Mouse (Mus musculus) lung, adult 2 months (tissue): ENCODE results near the gene Sbsn.
"Not testable (repeated sequence)": the region's sequence is repeated elsewhere in the genome, so short reads cannot be mapped to it uniquely, and the experiment has no call there.

ENCODE experiments used
- CTCF ChIP-seq: fragments of 200-500 bp; IDR thresholded peaks from 2 replicates; pipeline ENCODE4 v1.5.1; 2011; ENCODE audit warnings: mild to moderate bottlenecking, low read length, control low read depth; ENCODE audit not compliant: insufficient read depth
- POLR2A ChIP-seq: fragments of 200-500 bp; IDR thresholded peaks from 2 replicates; pipeline ENCODE4 v1.6.1; 2011; ENCODE audit warnings: low read depth, mild to moderate bottlenecking, control low read depth, low read length, borderline replicate concordance; ENCODE audit errors: extremely low read depth

DNA sequence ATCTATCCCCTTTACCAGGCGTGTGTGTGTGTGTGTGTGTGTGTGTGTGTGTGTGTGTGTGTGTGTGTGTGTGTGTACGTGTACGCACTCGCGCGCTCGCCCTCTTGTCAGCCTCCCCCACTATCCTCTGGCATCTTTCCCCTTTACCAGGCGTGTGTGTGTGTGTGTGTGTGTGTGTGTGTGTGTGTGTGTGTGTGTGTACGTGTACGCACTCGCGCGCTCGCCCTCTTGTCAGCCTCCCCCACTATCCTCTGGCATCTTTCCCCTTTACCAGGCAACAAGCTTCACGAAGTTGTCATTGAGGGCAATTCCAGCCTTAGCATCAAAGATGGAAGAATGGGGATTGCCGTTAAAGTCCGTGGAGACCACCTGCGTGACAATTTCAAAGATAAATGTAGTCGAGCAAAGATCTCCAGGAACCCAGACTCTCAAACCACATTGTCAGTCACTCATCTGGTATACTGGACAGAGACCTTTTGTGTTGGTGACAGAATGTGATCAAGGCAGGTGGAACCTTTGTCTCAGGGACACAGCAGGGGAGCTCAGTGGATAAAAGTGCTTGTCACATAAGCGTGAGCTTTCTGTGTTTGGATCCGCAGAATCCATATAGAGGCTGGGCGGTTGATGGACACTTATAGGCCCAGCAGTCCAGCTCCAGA lies 21.1 kb upstream of the Sbsn start:
- TF ChIP-seq POLR2A, CTCF: not testable (repeated sequence)
